Mouse (Mus musculus) natural killer cell, adult 2 months (primary cell): Measurements from ENCODE around the gene Grm6.

Experiments used
- DNase-seq, 2 experiments: peaks; one replicate each; pipeline ENCODE4 v3.0.0; 2022; ENCODE audit warnings: low spot score in 2 of 2

Gene Grm6

GRCm38 (mm10) chr11:50914461-50914860, 64.0 kb downstream of the Grm6 start:
- no peak for DNase-seq
